Mouse (Mus musculus) liver, embryonic 13.5 days (tissue): ENCODE data around the gene Prkag1. TPM values are rescaled to one million over a fixed set of nuclear protein-coding genes. Genes with fewer than 3 reads are reported as not detected.

ENCODE experiments used
- ATAC-seq: fragments of 200-750 bp; cut with Nextera tagmentation; 2 replicates; pipeline ENCODE4 v1.8.0; 2017; ENCODE audit warnings: low read depth, mild to moderate bottlenecking, moderate number of reproducible peaks, moderate library complexity
- DNase-seq: peaks from one replicate; pipeline ENCODE4 v3.0.0; 2022
- H3K27ac ChIP-seq: fragments of 300-500 bp; sonication (generic); 2 replicates; pipeline ENCODE4 v1.5.1; 2015; ENCODE audit warnings: moderate library complexity, mild to moderate bottlenecking, inconsistent platforms
- H3K27me3 ChIP-seq: fragments of 300-500 bp; sonication (generic); 2 replicates; pipeline ENCODE4 v1.6.1; 2015; ENCODE audit warnings: mild to moderate bottlenecking, inconsistent platforms
- H3K36me3 ChIP-seq: fragments of 300-500 bp; sonication (generic); 2 replicates; pipeline ENCODE4 v1.6.1; 2015; ENCODE audit warnings: mild to moderate bottlenecking, inconsistent platforms
- H3K4me1 ChIP-seq: fragments of 300-500 bp; sonication (generic); replicated peaks from 2 replicates; pipeline ENCODE4 v1.6.1; 2015; ENCODE audit warnings: inconsistent platforms
- H3K4me2 ChIP-seq: fragments of 300-500 bp; sonication (generic); 2 replicates; pipeline ENCODE4 v1.6.1; 2015; ENCODE audit warnings: inconsistent platforms, mild to moderate bottlenecking, moderate library complexity
- H3K4me3 ChIP-seq: fragments of 300-500 bp; sonication (generic); replicated peaks from 2 replicates; pipeline ENCODE4 v1.5.1; 2015; ENCODE audit warnings: mild to moderate bottlenecking, inconsistent platforms
- H3K9ac ChIP-seq: fragments of 300-500 bp; sonication (generic); 2 replicates; pipeline ENCODE4 v1.6.1; 2015; ENCODE audit warnings: mild to moderate bottlenecking, inconsistent platforms
- H3K9me3 ChIP-seq: fragments of 300-500 bp; sonication (generic); replicated peaks from 2 replicates; pipeline ENCODE4 v1.6.1; 2016; ENCODE audit warnings: inconsistent platforms
- WGBS: fragments of 180-500 bp; shearing (Covaris S2); methylation state at CpG from one replicate; pipeline ENCODE4 v1.1.7; 2015; ENCODE audit not compliant: insufficient replicate concordance; 5-methylcytosine and 5-hydroxymethylcytosine counted together
- polyA plus RNA-seq: library from polyadenylated mRNA; unstranded; fragments of >200 nt; fragmentation: Nextera tagmentation; extraction: Ambion mirVana; gene quantifications from 2 replicates; pipeline ENCODE4 v1.2.1, GENCODE M21; 2015

Prkag1 gene
- polyA plus RNA-seq, 1 experiment from 2014 or later, result 116 TPM

DNA sequence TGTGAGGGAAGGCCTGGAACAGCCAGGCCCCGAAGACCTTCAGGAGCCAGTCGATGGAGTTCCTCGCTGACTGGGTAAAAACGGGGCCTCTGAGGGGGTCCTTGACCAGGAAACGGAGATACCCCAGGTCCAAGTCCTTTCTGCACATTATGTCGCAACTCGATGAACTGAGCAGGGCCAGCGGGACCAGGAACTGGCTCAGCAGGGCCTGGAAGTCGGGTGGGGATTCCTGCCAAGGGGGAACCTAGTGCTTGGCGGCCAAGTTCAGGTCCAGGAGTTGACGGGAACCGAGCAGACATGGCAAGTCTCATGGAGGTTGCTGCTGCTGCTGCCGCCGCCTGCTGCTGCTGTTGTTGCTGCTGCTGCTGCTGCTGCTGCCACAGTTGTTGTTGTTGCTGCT is 19.3 kb upstream of the Prkag1 start:
- H3K4me3 ChIP-seq, result no peak overlapping the region
- DNase-seq, result no peak
- H3K27ac ChIP-seq, result no peak overlapping the region
- peaks cover 100% of the 10 kb centered on the region for H3K36me3 ChIP-seq
- no peak overlapping the region for H3K4me2 ChIP-seq
- H3K4me1 ChIP-seq, result 0 out of 2 replicates have a peak, but pooled peaks cover under 1% of the 10 kb centered on the region
- no peak for ATAC-seq
- WGBS, result 88% methylated on average over 14 of the region's 14 CpGs
- no peak overlapping the region for H3K9ac ChIP-seq
- no peaks in the 10 kb centered on the region for H3K9me3 ChIP-seq
- H3K27me3 ChIP-seq, result no peaks in the 10 kb centered on the region

- 86% methylated on average over 16 of the region's 16 CpGs for WGBS
Measured at GRCm38 (mm10) chr15:98849956-98850600, 18.8 kb upstream of the Prkag1 start.

DNA sequence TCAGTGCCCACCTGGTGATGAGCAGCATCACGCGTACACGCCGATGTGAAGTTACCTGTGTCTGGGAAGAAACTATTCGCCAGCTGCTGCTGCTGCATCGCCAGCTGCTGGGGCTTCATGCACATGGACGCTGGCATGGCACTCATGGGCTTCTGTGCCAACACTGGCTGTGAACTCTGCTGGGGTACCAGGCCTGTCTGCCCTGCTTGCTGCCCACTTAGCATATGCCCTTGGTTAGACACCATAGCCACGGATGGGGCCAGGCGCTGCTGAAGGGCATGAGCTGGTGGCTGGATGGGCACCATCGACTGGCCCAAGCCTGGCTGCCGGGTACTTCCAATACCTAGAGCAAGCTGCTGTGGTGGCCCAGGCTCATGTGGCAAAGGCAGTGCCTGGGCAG is 17.8 kb upstream of the Prkag1 start:
- Histone ChIP-seq H3K4me3 (no peak overlapping the region), H3K4me1 (peaks cover 9% of the 10 kb centered on the region), H3K27me3 (no peaks in the 10 kb centered on the region), H3K9me3 (no peaks in the 10 kb centered on the region), H3K9ac (no peak overlapping the region), H3K4me2 (no peak overlapping the region), H3K27ac (no peak overlapping the region), H3K36me3 (peaks cover 100% of the 10 kb centered on the region)
- DNase-seq, result no peak
- ATAC-seq, result no peak
- 94% methylated on average over 11 of the region's 11 CpGs for WGBS

More at GRCm38 (mm10) chr15:98849956-98850600, 18.8 kb upstream of the Prkag1 start:
- Histone ChIP-seq H3K36me3 (peaks cover 100% of the 10 kb centered on the region), H3K9ac (no peak overlapping the region), H3K4me3 (no peak overlapping the region), H3K4me1 (0 out of 2 replicates have a peak, but pooled peaks cover 2% of the 10 kb centered on the region), H3K27ac (no peak overlapping the region), H3K9me3 (no peaks in the 10 kb centered on the region), H3K4me2 (no peak overlapping the region), H3K27me3 (no peaks in the 10 kb centered on the region)
- no peak for ATAC-seq
- DNase-seq, result no peak

GRCm38 (mm10) chr15:98846140-98846539 is 14.8 kb upstream of the Prkag1 start:
- DNase-seq, result no peak
- Histone ChIP-seq H3K9me3 (no peaks in the 10 kb centered on the region), H3K27ac (no peak overlapping the region), H3K27me3 (no peaks in the 10 kb centered on the region), H3K4me2 (no peak overlapping the region), H3K4me3 (no peak overlapping the region), H3K9ac (no peak overlapping the region), H3K36me3 (peaks cover 100% of the 10 kb centered on the region), H3K4me1 (peaks cover 15% of the 10 kb centered on the region)
- WGBS, result 83% methylated on average over 8 of the region's 8 CpGs
- no peak for ATAC-seq

GRCm38 (mm10) chr15:98845149-98845548 is 13.8 kb upstream of the Prkag1 start:
- Histone ChIP-seq H3K9ac (no peak overlapping the region), H3K4me3 (no peak overlapping the region), H3K4me2 (no peak overlapping the region), H3K9me3 (no peaks in the 10 kb centered on the region), H3K27me3 (no peaks in the 10 kb centered on the region), H3K27ac (no peak overlapping the region; the same call in 1 of the 2 replicates), H3K36me3 (peaks cover 100% of the 10 kb centered on the region), H3K4me1 (peaks cover 15% of the 10 kb centered on the region)
- ATAC-seq (no peak), DNase-seq (no peak)
- WGBS, result 84% methylated on average over 2 of the region's 2 CpGs

DNA sequence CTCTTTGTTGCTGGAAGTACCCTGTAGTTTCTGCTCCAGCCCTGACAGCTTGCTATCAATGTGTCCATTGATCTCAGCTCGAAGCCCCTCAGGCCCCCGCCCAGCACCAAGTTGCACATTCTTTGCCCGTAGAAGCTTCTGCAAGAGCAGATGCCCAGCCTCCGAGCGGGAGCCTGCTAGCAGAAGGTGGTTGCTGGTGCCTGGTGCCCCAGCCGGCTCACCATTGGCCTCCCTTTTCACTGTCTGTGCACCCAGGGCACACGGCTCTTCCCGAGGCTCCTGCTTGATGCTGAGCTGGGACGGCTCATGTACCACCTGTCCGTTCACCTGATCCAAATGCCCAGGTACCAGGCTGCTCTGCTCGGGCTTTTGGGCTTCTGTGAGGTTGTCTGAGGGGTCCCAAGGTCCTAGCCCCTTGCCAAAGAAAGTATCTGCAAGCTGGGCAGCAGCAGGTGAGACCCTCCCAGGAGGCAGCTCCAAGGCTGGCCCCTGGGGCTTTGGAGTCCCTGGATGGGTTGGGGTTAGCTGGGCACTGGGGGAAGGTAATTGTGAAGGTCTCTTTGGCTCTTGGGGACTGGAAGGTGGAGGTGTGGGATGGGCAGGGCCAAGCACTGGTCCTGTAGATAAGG is 12.4 kb upstream of the Prkag1 start:
- WGBS, result 87% methylated on average over 11 of the region's 11 CpGs
- Histone ChIP-seq H3K4me1 (peaks cover 25% of the 10 kb centered on the region), H3K27ac (0 out of 2 replicates have a peak overlapping the region, but pooled peaks have one; percentile 6), H3K4me3 (no peak overlapping the region), H3K4me2 (no peak overlapping the region), H3K9me3 (no peaks in the 10 kb centered on the region), H3K36me3 (peaks cover 100% of the 10 kb centered on the region), H3K9ac (no peak overlapping the region), H3K27me3 (no peaks in the 10 kb centered on the region)
- ATAC-seq (no peak), DNase-seq (no peak)

- Histone ChIP-seq H3K27me3 (no peaks in the 10 kb centered on the region), H3K4me3 (no peak overlapping the region), H3K9ac (no peak overlapping the region), H3K27ac (peak overlapping the region; percentile 99; the same call in 1 of the 2 replicates), H3K4me1 (peaks cover 57% of the 10 kb centered on the region), H3K36me3 (peaks cover 100% of the 10 kb centered on the region), H3K4me2 (no peak overlapping the region), H3K9me3 (no peaks in the 10 kb centered on the region)
- no peak for DNase-seq
- WGBS, result 90% methylated on average over 30 of the region's 30 CpGs
- ATAC-seq, result no peak
Measured at GRCm38 (mm10) chr15:98839671-98840585, 8.6 kb upstream of the Prkag1 start.

GRCm38 (mm10) chr15:98839161-98839560 is 7.8 kb upstream of the Prkag1 start:
- peaks cover 51% of the 10 kb centered on the region for H3K4me1 ChIP-seq
- peaks cover 100% of the 10 kb centered on the region for H3K36me3 ChIP-seq
- no peak for DNase-seq
- H3K27me3 ChIP-seq, result no peaks in the 10 kb centered on the region
- no peak for ATAC-seq
- H3K4me2 ChIP-seq, result no peak overlapping the region
- peak overlapping the region; percentile 99 for H3K27ac ChIP-seq
- H3K9ac ChIP-seq, result no peak overlapping the region
- H3K4me3 ChIP-seq, result no peak overlapping the region
- no peaks in the 10 kb centered on the region for H3K9me3 ChIP-seq
- 91% methylated on average over 14 of the region's 14 CpGs for WGBS

DNA sequence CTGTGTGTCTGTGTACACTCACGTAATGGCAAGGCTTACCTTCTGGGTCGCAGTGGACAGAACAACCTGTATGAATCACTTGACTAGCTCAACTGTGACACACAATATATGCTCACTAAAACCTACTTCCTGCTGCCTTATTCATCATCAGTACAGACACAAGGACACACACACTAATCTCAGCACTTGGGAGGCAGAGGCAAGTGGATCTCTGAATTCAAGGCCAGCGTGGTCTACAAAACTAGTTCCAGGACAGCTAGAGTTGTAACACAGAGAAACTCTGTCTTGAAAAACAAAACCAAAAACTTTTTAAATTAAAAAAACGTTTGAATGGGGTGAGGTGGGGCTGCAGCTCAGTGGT is 6.4 kb upstream of the Prkag1 start:
- H3K9ac ChIP-seq, result peak overlapping the region; percentile 67
- H3K27ac ChIP-seq, result peak overlapping the region; percentile 99
- H3K4me1 ChIP-seq, result peaks cover 57% of the 10 kb centered on the region

GRCm38 (mm10) chr15:98837006-98837742 is 5.9 kb upstream of the Prkag1 start:
- peak; percentile 90 for ATAC-seq
- WGBS, result 68% methylated on average over 21 of the region's 21 CpGs
- Histone ChIP-seq H3K4me1 (peaks cover 63% of the 10 kb centered on the region), H3K27me3 (no peaks in the 10 kb centered on the region), H3K27ac (peak overlapping the region; percentile 99), H3K4me2 (peak overlapping the region; percentile 60), H3K36me3 (peaks cover 96% of the 10 kb centered on the region), H3K9me3 (no peaks in the 10 kb centered on the region), H3K4me3 (peak overlapping the region; percentile 33), H3K9ac (peak overlapping the region; percentile 67)
- peak; percentile 73 for DNase-seq

More for the DNA sequence above, 6.4 kb upstream of the Prkag1 start:
- Histone ChIP-seq H3K9me3 (no peaks in the 10 kb centered on the region), H3K27me3 (no peaks in the 10 kb centered on the region), H3K36me3 (peaks cover 100% of the 10 kb centered on the region), H3K4me2 (peak overlapping the region; percentile 60), H3K4me3 (0 out of 2 replicates have a peak overlapping the region, but pooled peaks have one; percentile 33)
- 49% methylated on average over 4 of the region's 4 CpGs for WGBS
- ATAC-seq (peak; percentile 49), DNase-seq (no peak)
